Mouse (Mus musculus) myocyte (in vitro differentiated cells): Measurements from ENCODE around the gene Heg1. TPM values are rescaled to one million over a fixed set of nuclear protein-coding genes. Genes with fewer than 3 reads are reported as not detected.

Experiments
- H3K27me3 ChIP-seq: one replicate; pipeline ENCODE4 v1.6.1; 2011; ENCODE audit not compliant: control insufficient read depth, insufficient read depth, insufficient read length
- H3K36me3 ChIP-seq: one replicate; pipeline ENCODE4 v1.6.1; 2011; ENCODE audit not compliant: control insufficient read depth, insufficient read depth
- H3K4me2 ChIP-seq: one replicate; pipeline ENCODE4 v1.6.1; 2011; ENCODE audit warnings: low read depth, control low read depth
- H3K4me3 ChIP-seq: one replicate; pipeline ENCODE4 v1.5.1; 2011; ENCODE audit warnings: mild to moderate bottlenecking, control low read depth, moderate library complexity
- H3K79me2 ChIP-seq: one replicate; pipeline ENCODE4 v1.6.1; 2011; ENCODE audit not compliant: control insufficient read depth, insufficient read depth
- H3ac ChIP-seq: one replicate; pipeline ENCODE4 v1.6.1; 2011; ENCODE audit not compliant: control insufficient read depth, insufficient read length
- CEBPB ChIP-seq: IDR thresholded peaks from 2 replicates; pipeline ENCODE4 v1.6.1; 2011; ENCODE audit warnings: mild to moderate bottlenecking, moderate library complexity; ENCODE audit not compliant: poor library complexity, insufficient read depth, severe bottlenecking
- E2F4 ChIP-seq: IDR thresholded peaks from one replicate; pipeline ENCODE4 v1.6.1; 2011; ENCODE audit warnings: mild to moderate bottlenecking, control low read depth, moderate library complexity; ENCODE audit not compliant: insufficient read depth
- MAX ChIP-seq: IDR thresholded peaks from one replicate; pipeline ENCODE4 v1.6.1; 2011; ENCODE audit warnings: low read depth, mild to moderate bottlenecking, control low read depth
- MYOD1 ChIP-seq, 3 experiments: IDR thresholded peaks; one replicate each; pipeline ENCODE4 v1.6.1; 2011; ENCODE audit warnings: control low read depth in 2 of 3, low read depth in 2 of 3, mild to moderate bottlenecking in 2 of 3, moderate library complexity in 1 of 3; ENCODE audit not compliant: insufficient read length in 2 of 3, control insufficient read depth in 1 of 3
- MYOG ChIP-seq, 3 experiments: IDR thresholded peaks; one replicate each; pipeline ENCODE4 v1.6.1; 2011; ENCODE audit warnings: control low read depth in 2 of 3, low read depth in 2 of 3, mild to moderate bottlenecking in 2 of 3; ENCODE audit not compliant: insufficient read length in 2 of 3, control insufficient read depth in 1 of 3, insufficient read depth in 1 of 3
- POLR2A ChIP-seq: IDR thresholded peaks from one replicate; pipeline ENCODE4 v1.6.1; 2011; ENCODE audit warnings: low read depth, mild to moderate bottlenecking, control low read depth, moderate library complexity; ENCODE audit not compliant: insufficient read length
- POLR2AphosphoS2 ChIP-seq: IDR thresholded peaks from one replicate; pipeline ENCODE4 v1.6.1; 2011; ENCODE audit warnings: low read depth, control low read depth; ENCODE audit not compliant: insufficient read length
- REST ChIP-seq: IDR thresholded peaks from one replicate; pipeline ENCODE4 v1.6.1; 2011; ENCODE audit warnings: mild to moderate bottlenecking, control low read depth, moderate library complexity; ENCODE audit not compliant: insufficient read depth, insufficient read length
- SRF ChIP-seq: IDR thresholded peaks from one replicate; pipeline ENCODE4 v1.6.1; 2011; ENCODE audit warnings: low read depth; ENCODE audit not compliant: control insufficient read depth, insufficient read length
- TCF12 ChIP-seq: IDR thresholded peaks from one replicate; pipeline ENCODE4 v1.6.1; 2011; ENCODE audit warnings: mild to moderate bottlenecking, control low read depth; ENCODE audit not compliant: poor library complexity, insufficient read depth, severe bottlenecking
- TCF3 ChIP-seq: IDR thresholded peaks from one replicate; pipeline ENCODE4 v1.6.1; 2011; ENCODE audit warnings: low read depth, control low read depth; ENCODE audit not compliant: insufficient read length
- USF1 ChIP-seq: IDR thresholded peaks from one replicate; pipeline ENCODE4 v1.6.1; 2011; ENCODE audit warnings: low read depth, mild to moderate bottlenecking, control low read depth, moderate library complexity
- polyA plus RNA-seq: library from polyadenylated mRNA; unstranded; fragments of >200 nt; fragmentation: generic; extraction: Trizol; gene quantifications from one replicate; pipeline ENCODE4 v1.2.1, GENCODE M21; 2012; ENCODE audit warnings: missing spikeins

Heg1 gene
- polyA plus RNA-seq, 1 experiment, result 28.3 TPM

- Histone ChIP-seq H3K79me2 (no peaks in the 10 kb centered on the region), H3K4me2 (no peak overlapping the region), H3ac (no peak overlapping the region), H3K36me3 (no peaks in the 10 kb centered on the region), H3K27me3 (no peaks in the 10 kb centered on the region), H3K4me3 (no peak overlapping the region)
- TF ChIP-seq MYOD1 (IDR thresholded peaks at IDR 0.05; ENCODE audit: control insufficient read depth in 1 of 3, insufficient read length in 2 of 3, low read depth in 2 of 3), result no peak
- TF ChIP-seq SRF, result no peak
- no peak for TF ChIP-seq CEBPB
- TF ChIP-seq REST, result no peak
- TF ChIP-seq POLR2AphosphoS2, result no peak
- no peak for TF ChIP-seq POLR2A
- no peak for TF ChIP-seq E2F4
- no peak for TF ChIP-seq MYOG (IDR thresholded peaks at IDR 0.05; ENCODE audit: control insufficient read depth in 1 of 3, insufficient read depth in 1 of 3, insufficient read length in 2 of 3, low read depth in 2 of 3)
- no peak for TF ChIP-seq TCF3
- TF ChIP-seq USF1, result no peak
- TF ChIP-seq TCF12, result no peak
- TF ChIP-seq MAX, result no peak
Measured at GRCm38 (mm10) chr16:33675848-33676184, 8.4 kb upstream of the Heg1 start.

- no peaks in the 10 kb centered on the region for H3K27me3 ChIP-seq
Measured at GRCm38 (mm10) chr16:33676347-33677312, 7.5 kb upstream of the Heg1 start.

GRCm38 (mm10) chr16:33677313-33677690 is 6.9 kb upstream of the Heg1 start:
- H3ac ChIP-seq, result no peak overlapping the region
- TF ChIP-seq MAX, result no peak
- no peak for TF ChIP-seq USF1
- no peak for TF ChIP-seq TCF3
- no peak for TF ChIP-seq MYOD1 (IDR thresholded peaks at IDR 0.05; ENCODE audit: control insufficient read depth in 1 of 3, insufficient read length in 2 of 3, low read depth in 2 of 3)
- no peak for TF ChIP-seq SRF
- TF ChIP-seq CEBPB, result no peak
- TF ChIP-seq E2F4, result no peak
- no peak for TF ChIP-seq TCF12
- no peak for TF ChIP-seq MYOG (IDR thresholded peaks at IDR 0.05; ENCODE audit: control insufficient read depth in 1 of 3, insufficient read depth in 1 of 3, insufficient read length in 2 of 3, low read depth in 2 of 3)
- TF ChIP-seq POLR2A, result no peak
- no peak for TF ChIP-seq POLR2AphosphoS2
- H3K79me2 ChIP-seq, result no peaks in the 10 kb centered on the region
- no peak overlapping the region for H3K4me2 ChIP-seq
- no peaks in the 10 kb centered on the region for H3K27me3 ChIP-seq
- H3K4me3 ChIP-seq, result no peak overlapping the region
- no peaks in the 10 kb centered on the region for H3K36me3 ChIP-seq

More at GRCm38 (mm10) chr16:33676347-33677312, 7.5 kb upstream of the Heg1 start:
- TF ChIP-seq TCF3 (peak; percentile 20), MYOG (IDR thresholded peaks at IDR 0.05; ENCODE audit: control insufficient read depth in 1 of 3, insufficient read depth in 1 of 3, insufficient read length in 2 of 3, low read depth in 2 of 3) (peak in 1 of 3 experiments; percentile 50), E2F4 (no peak), REST (no peak), CEBPB (no peak), SRF (no peak), MAX (no peak), POLR2AphosphoS2 (no peak), MYOD1 (IDR thresholded peaks at IDR 0.05; ENCODE audit: control insufficient read depth in 1 of 3, insufficient read length in 2 of 3, low read depth in 2 of 3) (peak in 2 of 3 experiments; percentile 16 to 60), POLR2A (no peak)
- no peaks in the 10 kb centered on the region for H3K79me2 ChIP-seq
- no peak overlapping the region for H3ac ChIP-seq
- peak overlapping the region; percentile 5 for H3K4me2 ChIP-seq
- no peak overlapping the region for H3K4me3 ChIP-seq
- H3K36me3 ChIP-seq, result no peaks in the 10 kb centered on the region

- Histone ChIP-seq H3K27me3 (no peaks in the 10 kb centered on the region), H3K4me2 (no peak overlapping the region), H3K4me3 (no peak overlapping the region), H3ac (no peak overlapping the region), H3K36me3 (no peaks in the 10 kb centered on the region), H3K79me2 (no peaks in the 10 kb centered on the region)
- TF ChIP-seq MYOG (IDR thresholded peaks at IDR 0.05; ENCODE audit: control insufficient read depth in 1 of 3, insufficient read depth in 1 of 3, insufficient read length in 2 of 3, low read depth in 2 of 3) (peak in 1 of 3 experiments; percentile 14), MYOD1 (IDR thresholded peaks at IDR 0.05; ENCODE audit: control insufficient read depth in 1 of 3, insufficient read length in 2 of 3, low read depth in 2 of 3) (peak in 1 of 3 experiments; percentile 1), POLR2A (no peak)
Measured at GRCm38 (mm10) chr16:33677901-33678300, 6.3 kb upstream of the Heg1 start.

GRCm38 (mm10) chr16:33680271-33680670 is 3.9 kb upstream of the Heg1 start:
- Histone ChIP-seq H3K27me3 (no peaks in the 10 kb centered on the region), H3K4me2 (no peak overlapping the region), H3K4me3 (no peak overlapping the region), H3K36me3 (no peaks in the 10 kb centered on the region), H3K79me2 (peaks cover 6% of the 10 kb centered on the region), H3ac (no peak overlapping the region)
- TF ChIP-seq TCF3 (no peak), MYOG (IDR thresholded peaks at IDR 0.05; ENCODE audit: control insufficient read depth in 1 of 3, insufficient read depth in 1 of 3, insufficient read length in 2 of 3, low read depth in 2 of 3) (no peak), POLR2AphosphoS2 (no peak), REST (no peak), MYOD1 (IDR thresholded peaks at IDR 0.05; ENCODE audit: control insufficient read depth in 1 of 3, insufficient read length in 2 of 3, low read depth in 2 of 3) (no peak), USF1 (no peak), MAX (no peak), TCF12 (no peak), SRF (no peak), POLR2A (no peak), E2F4 (no peak), CEBPB (no peak)
